Mouse (Mus musculus) lung, adult 18-20 months (tissue): Measurements from ENCODE around the gene Olfr1180.
"Not testable (repeated sequence)": the region's sequence is repeated elsewhere in the genome, so short reads cannot be mapped to it uniquely, and the experiment has no call there.

Experiments used
- DNase-seq, 2 experiments: peaks; one replicate each; pipeline ENCODE4 v3.0.0; 2022; ENCODE audit warnings: mixed read lengths in 2 of 2

The Olfr1180 gene

DNA sequence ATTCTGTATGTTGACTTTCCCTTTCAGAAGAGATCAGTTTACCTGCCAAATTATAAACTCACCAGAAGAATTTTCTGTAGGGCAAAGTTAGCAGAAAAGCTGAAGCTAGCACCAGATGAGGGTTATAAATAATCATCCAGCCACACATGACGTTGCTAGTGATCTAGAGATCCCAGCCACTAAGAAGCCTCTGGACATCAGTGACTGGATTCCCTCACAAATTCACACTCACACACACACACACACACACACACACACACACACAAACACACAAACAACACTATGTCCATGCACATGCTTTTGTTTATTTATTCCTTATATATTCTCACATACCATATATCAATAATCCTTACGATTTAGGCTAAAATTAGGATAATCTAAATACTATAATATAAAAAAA lies at the start of gene Olfr1180:
Gene Olfr1180, minus strand, starts transcription at position 101 of the 400 bp plus-strand sequence.
- DNase-seq = no peak

DNA sequence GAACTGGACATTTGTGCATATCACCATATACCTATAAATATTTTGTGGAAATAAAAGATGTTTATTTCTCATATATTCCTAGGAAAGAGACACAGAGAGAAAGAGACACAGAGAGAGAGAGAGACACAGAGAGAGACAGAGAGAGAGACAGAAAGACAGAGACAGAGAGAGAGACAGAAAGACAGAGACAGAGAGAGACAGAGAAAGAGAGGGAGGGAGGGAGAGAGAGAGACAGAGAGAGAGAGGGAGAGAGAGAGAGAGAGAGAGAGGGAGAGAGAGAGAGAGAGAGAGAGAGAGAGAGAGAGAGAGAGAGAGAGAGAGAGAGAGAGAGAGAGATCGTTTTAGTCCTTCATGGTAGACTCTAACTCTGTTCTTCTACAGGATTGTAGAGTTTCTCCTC lies 35.6 kb upstream of the Olfr1180 start, which contains the start of gene Olfr1183:
Gene Olfr1183, plus strand, starts transcription at position 301 of the 400 bp plus-strand sequence.
- not testable (repeated sequence) for DNase-seq

DNA sequence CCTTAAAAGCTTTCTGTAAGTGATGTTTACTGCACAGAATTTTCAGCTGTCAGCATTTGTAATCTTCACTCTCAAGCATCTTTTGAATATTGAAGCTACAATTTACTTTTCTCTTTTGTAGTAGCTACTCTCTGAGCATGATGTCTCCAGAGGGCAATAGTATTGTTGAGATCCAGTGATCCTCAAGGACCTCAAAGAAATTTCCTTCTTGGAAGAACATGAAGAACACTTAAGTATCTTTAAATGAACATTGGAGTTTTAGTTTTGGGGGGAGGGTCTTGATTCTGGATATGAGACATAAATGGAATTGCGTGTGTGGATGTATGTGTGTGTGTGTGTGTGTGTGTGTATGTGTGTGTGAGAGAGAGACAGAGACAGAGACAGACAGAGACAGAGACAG lies 30.1 kb upstream of the Olfr1180 start, which contains the start of gene Gm13757:
Gene Gm13757, minus strand, starts transcription at position 101 of the 400 bp plus-strand sequence.
- no peak for DNase-seq

DNA sequence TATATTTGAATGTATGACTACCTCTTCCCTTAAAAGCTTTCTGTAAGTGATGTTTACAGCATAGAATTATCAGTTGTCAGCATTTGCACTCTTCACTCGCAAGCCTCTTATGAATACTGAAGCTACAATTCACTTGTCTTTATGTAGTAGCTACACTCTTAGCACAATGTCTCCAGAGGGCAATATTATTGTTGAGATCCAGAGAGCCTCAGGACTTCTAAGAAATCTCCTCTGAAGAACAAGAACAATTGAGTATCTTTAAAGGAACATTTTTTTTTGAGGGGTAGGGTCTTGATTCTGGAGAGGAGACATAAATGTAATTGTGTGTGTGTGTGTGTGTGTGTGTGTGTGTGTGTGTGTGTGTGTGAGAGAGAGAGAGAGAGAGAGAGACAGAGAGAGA lies 7.1 kb upstream of the Olfr1180 start, which contains the start of gene Olfr1181:
Gene Olfr1181, minus strand, starts transcription at position 101 of the 400 bp plus-strand sequence.
- no peak for DNase-seq

DNA sequence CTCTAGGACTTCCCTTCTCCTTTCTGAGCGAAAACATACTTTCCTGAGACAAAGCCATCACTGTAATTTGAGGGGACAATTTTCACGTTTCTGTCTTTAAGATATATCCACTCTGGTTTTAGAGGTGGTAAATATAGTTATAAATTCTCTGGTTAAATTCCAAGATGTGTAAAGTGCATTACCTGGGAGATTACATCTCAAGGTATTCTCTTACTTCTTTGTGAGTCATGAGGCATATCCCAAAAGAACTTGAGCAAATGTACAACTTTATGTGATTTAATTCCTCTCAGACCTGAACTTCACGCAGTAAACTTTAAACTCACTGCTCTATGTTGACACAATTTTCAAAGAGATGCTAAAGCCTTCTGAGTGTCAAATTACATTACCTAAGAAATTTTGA lies 12.6 kb downstream of the Olfr1180 start, which contains the start of gene Olfr1179:
Gene Olfr1179, minus strand, starts transcription at position 101 of the 400 bp plus-strand sequence.
- no peak for DNase-seq

DNA sequence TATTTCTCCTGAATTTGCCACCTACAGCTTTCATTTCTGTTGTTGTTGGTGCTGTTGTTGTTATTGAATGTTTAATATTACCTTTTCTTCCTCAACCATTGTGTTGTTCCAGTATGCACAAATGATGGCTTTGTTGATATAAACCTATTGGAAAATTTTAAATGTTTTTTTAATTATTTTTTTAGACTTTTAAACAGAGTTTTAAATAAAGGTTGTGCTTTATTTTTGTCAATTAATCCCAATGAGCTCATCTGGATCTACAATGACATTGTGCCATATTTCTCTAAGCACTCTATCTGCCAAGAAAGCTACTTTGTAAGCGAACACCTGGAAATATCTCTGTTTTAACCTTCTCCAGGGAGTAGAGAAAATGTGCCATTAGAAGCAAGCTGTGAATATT lies 32.2 kb downstream of the Olfr1180 start, which contains the start of gene Olfr1178:
Gene Olfr1178, plus strand, starts transcription at position 301 of the 400 bp plus-strand sequence.
- no peak for DNase-seq
